Mouse (Mus musculus) limb, embryonic 13.5 days (tissue): ENCODE measurements at regions not wholly inside any gene's neighbourhood (a gene's known extent, or its start where the extent isn't known, plus 50 kb on each side); places are given as distances from the start of the nearest gene placed in this dataset.

Experiments used
- ATAC-seq: fragments of 200-750 bp; cut with Nextera tagmentation; 2 replicates; pipeline ENCODE4 v1.8.0; 2017; ENCODE audit warnings: low read depth, moderate number of reproducible peaks, moderate TSS enrichment; ENCODE audit not compliant: low FRiP score
- H3K27ac ChIP-seq: fragments of 300-500 bp; sonication (generic); 2 replicates; pipeline ENCODE4 v1.5.1; 2015; ENCODE audit warnings: inconsistent platforms, mild to moderate bottlenecking, moderate library complexity
- H3K27me3 ChIP-seq: fragments of 300-500 bp; sonication (generic); 2 replicates; pipeline ENCODE4 v1.6.1; 2015; ENCODE audit warnings: mild to moderate bottlenecking, inconsistent platforms
- H3K36me3 ChIP-seq: fragments of 300-500 bp; sonication (generic); 2 replicates; pipeline ENCODE4 v1.6.1; 2015; ENCODE audit warnings: inconsistent platforms, mild to moderate bottlenecking, moderate library complexity
- H3K4me1 ChIP-seq: fragments of 300-500 bp; sonication (generic); 2 replicates; pipeline ENCODE4 v1.6.1; 2015; ENCODE audit warnings: inconsistent platforms
- H3K4me2 ChIP-seq: fragments of 300-500 bp; sonication (generic); replicated peaks from 2 replicates; pipeline ENCODE4 v1.6.1; 2015; ENCODE audit warnings: inconsistent platforms, mild to moderate bottlenecking, moderate library complexity
- H3K4me3 ChIP-seq: fragments of 300-500 bp; sonication (generic); 2 replicates; pipeline ENCODE4 v1.5.1; 2015; ENCODE audit warnings: moderate library complexity, mild to moderate bottlenecking, inconsistent platforms
- H3K9ac ChIP-seq: fragments of 300-500 bp; sonication (generic); 2 replicates; pipeline ENCODE4 v1.6.1; 2015; ENCODE audit warnings: mild to moderate bottlenecking, inconsistent platforms
- H3K9me3 ChIP-seq: fragments of 300-500 bp; sonication (generic); 2 replicates; pipeline ENCODE4 v1.6.1; 2016; ENCODE audit warnings: inconsistent platforms
- WGBS: fragments of 180-500 bp; shearing (Covaris S2); methylation state at CpG from one replicate; pipeline ENCODE4 v1.1.7; 2015; 5-methylcytosine and 5-hydroxymethylcytosine counted together

- H3K4me2 ChIP-seq = no peak overlapping the region
- no peak overlapping the region for H3K27ac ChIP-seq
- no peak for ATAC-seq
- H3K4me1 ChIP-seq = peaks cover 3% of the 10 kb centered on the region; the same call in 1 of the 2 replicates
- H3K27me3 ChIP-seq = no peaks in the 10 kb centered on the region
- no peak overlapping the region for H3K4me3 ChIP-seq
- no peak overlapping the region for H3K9ac ChIP-seq
- H3K9me3 ChIP-seq = no peaks in the 10 kb centered on the region
- WGBS = 56% methylated on average over 5 of the region's 5 CpGs
- H3K36me3 ChIP-seq = no peaks in the 10 kb centered on the region
These were observed 648.8 kb upstream of the 3110018I06Rik start for GRCm38 (mm10) chr12:106839618-106840017.

- Histone ChIP-seq H3K4me2 (no peak overlapping the region), H3K36me3 (no peaks in the 10 kb centered on the region), H3K4me1 (peaks cover 3% of the 10 kb centered on the region; the same call in 1 of the 2 replicates), H3K9ac (no peak overlapping the region), H3K9me3 (no peaks in the 10 kb centered on the region), H3K27me3 (no peaks in the 10 kb centered on the region), H3K4me3 (no peak overlapping the region), H3K27ac (no peak overlapping the region)
- 61% methylated on average over 9 of the region's 9 CpGs for WGBS
- ATAC-seq = no peak
These were observed 648.2 kb upstream of the 3110018I06Rik start for GRCm38 (mm10) chr12:106840150-106840651.

GRCm38 (mm10) chr12:106841996-106842395 lies 646.4 kb upstream of the 3110018I06Rik start:
- H3K36me3 ChIP-seq = no peaks in the 10 kb centered on the region
- ATAC-seq = no peak
- no peak overlapping the region for H3K27ac ChIP-seq
- H3K4me1 ChIP-seq = peaks cover 3% of the 10 kb centered on the region; the same call in 1 of the 2 replicates
- H3K9me3 ChIP-seq = no peaks in the 10 kb centered on the region
- WGBS = 79% methylated on average over 8 of the region's 8 CpGs
- no peak overlapping the region for H3K9ac ChIP-seq
- H3K4me3 ChIP-seq = no peak overlapping the region
- H3K4me2 ChIP-seq = no peak overlapping the region
- H3K27me3 ChIP-seq = no peaks in the 10 kb centered on the region

GRCm38 (mm10) chr12:106842396-106842795 lies 646.0 kb upstream of the 3110018I06Rik start:
- no peak for ATAC-seq
- Histone ChIP-seq H3K36me3 (no peaks in the 10 kb centered on the region), H3K27me3 (no peaks in the 10 kb centered on the region), H3K4me2 (no peak overlapping the region), H3K4me3 (no peak overlapping the region), H3K27ac (no peak overlapping the region), H3K4me1 (peaks cover 3% of the 10 kb centered on the region; the same call in 1 of the 2 replicates), H3K9ac (no peak overlapping the region), H3K9me3 (no peaks in the 10 kb centered on the region)
- WGBS = 62% methylated on average over 8 of the region's 8 CpGs

GRCm38 (mm10) chr12:106851666-106852065 lies 636.8 kb upstream of the 3110018I06Rik start:
- Histone ChIP-seq H3K4me3 (no peak overlapping the region), H3K4me1 (peaks cover 11% of the 10 kb centered on the region; the same call in 1 of the 2 replicates), H3K27me3 (no peaks in the 10 kb centered on the region), H3K9ac (no peak overlapping the region), H3K27ac (no peak overlapping the region), H3K36me3 (no peaks in the 10 kb centered on the region), H3K9me3 (no peaks in the 10 kb centered on the region), H3K4me2 (no peak overlapping the region)
- ATAC-seq = no peak
- 80% methylated on average over 4 of the region's 4 CpGs for WGBS

GRCm38 (mm10) chr12:106852736-106853135 lies 635.7 kb upstream of the 3110018I06Rik start:
- Histone ChIP-seq H3K4me1 (peaks cover 11% of the 10 kb centered on the region; the same call in 1 of the 2 replicates), H3K36me3 (no peaks in the 10 kb centered on the region), H3K4me2 (no peak overlapping the region), H3K9ac (no peak overlapping the region), H3K4me3 (no peak overlapping the region), H3K27ac (no peak overlapping the region), H3K9me3 (no peaks in the 10 kb centered on the region), H3K27me3 (no peaks in the 10 kb centered on the region)
- ATAC-seq = no peak
- WGBS = 64% methylated on average over 8 of the region's 8 CpGs

- no peak overlapping the region for H3K27ac ChIP-seq
- peaks cover 11% of the 10 kb centered on the region; the same call in 1 of the 2 replicates for H3K4me1 ChIP-seq
- no peaks in the 10 kb centered on the region for H3K9me3 ChIP-seq
- H3K27me3 ChIP-seq = no peaks in the 10 kb centered on the region
- no peaks in the 10 kb centered on the region for H3K36me3 ChIP-seq
- H3K4me3 ChIP-seq = no peak overlapping the region
- no peak overlapping the region for H3K4me2 ChIP-seq
- no peak overlapping the region for H3K9ac ChIP-seq
- 25% methylated on average over 11 of the region's 11 CpGs for WGBS
- ATAC-seq = no peak
These were observed 634.7 kb upstream of the 3110018I06Rik start for GRCm38 (mm10) chr12:106853711-106854240.

- Histone ChIP-seq H3K4me1 (peaks cover 11% of the 10 kb centered on the region; the same call in 1 of the 2 replicates), H3K9me3 (no peaks in the 10 kb centered on the region), H3K4me2 (no peak overlapping the region), H3K36me3 (no peaks in the 10 kb centered on the region), H3K4me3 (no peak overlapping the region), H3K9ac (no peak overlapping the region), H3K27me3 (no peaks in the 10 kb centered on the region), H3K27ac (no peak overlapping the region)
- 33% methylated on average over 2 of the region's 2 CpGs for WGBS
- ATAC-seq = no peak
These were observed 632.9 kb upstream of the 3110018I06Rik start for GRCm38 (mm10) chr12:106855520-106855919.

GRCm38 (mm10) chr12:106861638-106862037 lies 626.8 kb upstream of the 3110018I06Rik start:
- Histone ChIP-seq H3K9me3 (no peaks in the 10 kb centered on the region), H3K27me3 (no peaks in the 10 kb centered on the region), H3K4me2 (no peak overlapping the region), H3K4me1 (no peaks in the 10 kb centered on the region), H3K27ac (no peak overlapping the region), H3K36me3 (no peaks in the 10 kb centered on the region), H3K4me3 (no peak overlapping the region), H3K9ac (no peak overlapping the region)
- no peak for ATAC-seq
- WGBS = 85% methylated on average over 5 of the region's 5 CpGs

- no peak for ATAC-seq
These were observed 624.4 kb upstream of the 3110018I06Rik start for GRCm38 (mm10) chr12:106864076-106864475.

GRCm38 (mm10) chr12:106868036-106868435 lies 620.4 kb upstream of the 3110018I06Rik start:
- 0 out of 2 replicates have a peak, but pooled peaks cover 5% of the 10 kb centered on the region for H3K4me1 ChIP-seq
- no peaks in the 10 kb centered on the region for H3K9me3 ChIP-seq
- 67% methylated on average over 6 of the region's 6 CpGs for WGBS
- no peak overlapping the region for H3K9ac ChIP-seq
- H3K27ac ChIP-seq = no peak overlapping the region
- H3K27me3 ChIP-seq = no peaks in the 10 kb centered on the region
- H3K36me3 ChIP-seq = no peaks in the 10 kb centered on the region
- no peak for ATAC-seq
- no peak overlapping the region for H3K4me2 ChIP-seq
- H3K4me3 ChIP-seq = no peak overlapping the region

More at GRCm38 (mm10) chr12:106864076-106864475, 624.4 kb upstream of the 3110018I06Rik start:
- WGBS = 94% methylated on average over 8 of the region's 8 CpGs
- H3K36me3 ChIP-seq = no peaks in the 10 kb centered on the region
- no peak overlapping the region for H3K4me2 ChIP-seq
- H3K27ac ChIP-seq = no peak overlapping the region
- H3K27me3 ChIP-seq = no peaks in the 10 kb centered on the region
- H3K4me1 ChIP-seq = no peaks in the 10 kb centered on the region
- H3K4me3 ChIP-seq = no peak overlapping the region
- H3K9ac ChIP-seq = no peak overlapping the region
- H3K9me3 ChIP-seq = no peaks in the 10 kb centered on the region

GRCm38 (mm10) chr12:106871481-106871880 lies 617.0 kb upstream of the 3110018I06Rik start:
- Histone ChIP-seq H3K36me3 (no peaks in the 10 kb centered on the region), H3K4me1 (0 out of 2 replicates have a peak, but pooled peaks cover 5% of the 10 kb centered on the region), H3K4me2 (no peak overlapping the region), H3K9ac (no peak overlapping the region), H3K27ac (no peak overlapping the region), H3K4me3 (no peak overlapping the region), H3K27me3 (no peaks in the 10 kb centered on the region), H3K9me3 (no peaks in the 10 kb centered on the region)
- peak; percentile 44; the same call in 1 of the 2 replicates for ATAC-seq
- WGBS = 52% methylated on average over 11 of the region's 11 CpGs
